Mouse (Mus musculus) common myeloid progenitor, adult 5-6 weeks (primary cell): Measurements from ENCODE around the gene Mypn. TPM values are rescaled to one million over a fixed set of nuclear protein-coding genes. Genes with fewer than 3 reads are reported as not detected.

Source experiments
- ATAC-seq: replicated peaks from 2 replicates; pipeline ENCODE4 v1.8.0; 2016; ENCODE audit warnings: low read depth, mild to moderate bottlenecking, moderate TSS enrichment, inconsistent platforms; ENCODE audit not compliant: poor library complexity, severe bottlenecking
- total RNA-seq: library from RNA; stranded (forward); fragments of 200-1000, 187-1606 nt; gene quantifications from 2 replicates; pipeline ENCODE4 v1.2.3, GENCODE M21; 2017

The Mypn gene
- total RNA-seq, 1 experiment from 2014 or later, result not detected

DNA sequence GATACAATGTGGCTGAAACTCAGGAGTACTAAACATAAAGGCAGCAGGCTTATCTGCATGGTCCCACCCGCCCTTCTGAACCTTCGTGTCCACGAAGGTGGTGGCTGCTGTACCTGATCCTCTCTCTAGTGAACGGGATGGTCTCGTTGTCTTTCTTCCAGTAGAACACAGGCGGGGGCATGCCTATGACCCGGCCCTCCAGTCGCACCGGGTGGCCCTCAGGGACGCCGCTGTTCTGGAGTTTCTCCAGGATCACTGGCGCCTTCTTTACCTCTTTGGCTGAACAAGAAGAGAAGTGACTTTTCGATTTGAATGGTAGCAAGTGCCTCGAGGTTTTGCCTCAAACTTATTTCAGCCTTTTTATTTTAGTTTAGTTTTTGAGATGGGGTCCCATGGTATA, 83.8 kb downstream of the Mypn start:
- no peak for ATAC-seq

DNA sequence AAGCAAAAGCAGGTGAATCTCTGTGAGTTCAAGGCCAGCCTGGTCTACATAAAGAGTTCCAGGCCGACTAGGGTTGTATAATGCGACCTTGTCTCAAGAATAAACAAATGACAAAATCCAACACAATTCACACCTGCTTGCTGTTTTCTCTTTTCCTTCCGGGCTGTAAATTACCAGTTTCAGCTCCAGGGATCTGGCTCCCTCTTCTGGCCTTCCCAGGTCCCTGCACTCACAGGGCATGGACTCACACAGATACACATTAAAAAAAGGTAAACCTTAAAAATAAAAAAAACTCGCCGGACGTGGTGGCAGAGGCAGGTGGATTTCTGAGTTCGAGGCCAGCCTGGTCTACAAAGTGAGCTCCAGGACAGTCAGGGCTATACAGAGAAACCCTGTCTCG, 86.2 kb downstream of the Mypn start:
- ATAC-seq, result no peak

DNA sequence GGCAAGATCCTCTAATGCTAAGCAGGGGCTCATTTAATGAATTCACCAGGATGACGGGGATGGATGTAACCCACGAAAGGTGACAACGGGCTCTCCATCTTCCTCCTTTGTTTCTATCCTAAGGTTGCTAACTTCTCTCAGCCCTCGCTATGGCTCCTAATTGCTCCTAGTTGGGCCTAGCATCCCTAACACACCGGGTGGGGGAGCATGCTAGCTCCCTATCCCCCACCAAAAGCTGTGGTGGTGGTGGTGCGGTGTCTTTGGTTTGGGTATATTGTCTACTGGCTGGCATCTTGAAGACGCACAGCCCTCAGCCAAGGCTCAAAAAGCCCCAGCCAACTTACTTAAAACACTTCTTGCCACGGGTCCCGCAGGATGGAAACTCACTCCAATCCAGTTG, 87.4 kb downstream of the Mypn start:
- ATAC-seq, result no peak

DNA sequence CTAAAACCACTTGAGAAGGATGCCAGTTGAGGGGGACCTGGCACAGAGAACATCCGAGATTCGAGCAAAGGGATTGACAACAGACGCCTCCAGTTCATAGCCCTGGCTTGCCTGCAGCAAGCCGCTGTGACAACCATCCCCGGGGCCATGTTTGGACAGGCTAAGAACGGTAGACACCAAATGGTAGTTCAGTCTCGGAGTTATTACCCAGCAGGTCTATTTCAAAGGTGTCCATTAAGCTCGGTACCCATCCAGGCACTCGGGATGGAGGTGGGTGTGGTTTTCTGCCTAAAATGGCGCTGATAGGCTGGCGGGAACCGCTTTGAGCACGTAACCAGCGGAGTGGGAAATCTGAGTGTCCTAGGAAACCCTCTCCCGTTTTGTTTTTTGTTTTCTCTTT, 87.9 kb downstream of the Mypn start:
- no peak for ATAC-seq

DNA sequence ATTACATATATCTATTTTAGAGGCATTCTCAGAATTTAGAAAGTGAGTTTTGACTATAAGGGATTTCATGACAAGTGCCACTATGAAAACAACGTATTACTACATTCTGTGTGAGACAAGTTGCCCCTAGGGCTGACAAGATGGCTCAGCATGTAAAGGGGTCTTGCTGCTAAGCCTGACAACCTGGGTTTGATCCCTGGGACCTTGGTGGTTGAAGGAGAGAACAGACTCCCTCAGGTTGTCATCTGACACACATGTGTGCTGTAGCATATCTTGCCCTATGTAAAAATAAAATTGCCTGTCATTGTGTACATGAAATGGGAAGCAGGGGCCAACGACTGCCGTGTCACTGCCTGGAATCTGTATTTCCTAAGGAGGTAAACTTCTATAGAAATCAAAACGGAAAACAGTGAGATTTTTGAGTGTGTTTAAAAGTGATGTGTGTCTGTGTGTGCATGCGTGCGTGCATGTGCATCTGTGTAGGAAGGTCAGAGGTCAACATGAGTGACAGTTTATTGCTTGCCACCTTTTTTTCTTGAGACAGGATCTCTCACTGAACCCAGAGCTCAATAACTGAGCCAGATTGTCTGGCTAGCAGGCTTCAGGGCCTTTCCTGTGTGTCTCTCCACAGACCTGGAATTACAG, 89.9 kb downstream of the Mypn start:
- ATAC-seq, result no peak

DNA sequence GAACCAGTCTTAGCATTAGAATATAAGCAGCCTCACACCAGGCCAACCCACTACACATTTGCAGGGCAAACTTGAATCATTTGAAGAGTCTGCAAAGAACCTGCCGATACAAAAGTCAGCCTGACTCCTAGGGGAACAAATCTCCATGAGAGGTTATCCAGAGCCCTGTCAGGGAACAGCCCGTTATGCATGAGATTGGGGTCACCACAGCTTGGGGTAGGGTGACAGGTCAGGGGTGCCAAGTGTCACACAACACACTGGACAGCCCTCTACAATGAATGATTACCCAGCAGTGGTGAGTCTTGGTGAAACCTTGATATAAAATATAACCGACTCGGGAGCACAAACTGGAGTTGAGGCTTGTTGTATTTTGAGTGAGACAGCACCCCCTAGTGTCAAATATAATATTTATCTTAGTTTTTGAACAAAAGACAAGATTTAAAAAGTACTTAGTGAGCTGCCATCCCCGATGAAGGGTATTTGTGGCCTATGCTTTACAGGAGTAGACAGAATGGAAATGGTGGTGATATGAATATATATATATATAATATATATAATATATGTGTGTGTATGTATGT, 90.6 kb downstream of the Mypn start:
- 0 out of 2 replicates have a peak, but pooled peaks have one; percentile 60 for ATAC-seq

DNA sequence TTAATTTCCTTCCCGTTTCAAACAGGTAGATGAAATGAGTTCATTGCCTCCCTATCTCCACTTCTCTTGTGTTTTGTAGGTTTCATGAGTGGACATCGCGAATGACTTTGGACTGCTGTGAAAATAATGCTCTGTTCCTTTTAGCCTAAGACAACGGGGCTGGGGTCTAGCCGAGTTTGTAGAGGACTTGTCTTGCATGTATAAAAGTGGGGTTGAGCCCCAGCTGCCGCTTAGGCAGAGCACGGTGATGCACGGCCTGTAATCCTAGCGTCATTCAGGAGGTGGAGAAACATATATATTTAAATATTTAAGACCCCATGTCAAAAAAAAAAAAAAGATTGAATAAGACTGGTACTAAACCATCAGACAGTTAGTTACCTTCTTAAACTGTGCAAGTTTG, 103.1 kb downstream of the Mypn start:
- no peak for ATAC-seq

DNA sequence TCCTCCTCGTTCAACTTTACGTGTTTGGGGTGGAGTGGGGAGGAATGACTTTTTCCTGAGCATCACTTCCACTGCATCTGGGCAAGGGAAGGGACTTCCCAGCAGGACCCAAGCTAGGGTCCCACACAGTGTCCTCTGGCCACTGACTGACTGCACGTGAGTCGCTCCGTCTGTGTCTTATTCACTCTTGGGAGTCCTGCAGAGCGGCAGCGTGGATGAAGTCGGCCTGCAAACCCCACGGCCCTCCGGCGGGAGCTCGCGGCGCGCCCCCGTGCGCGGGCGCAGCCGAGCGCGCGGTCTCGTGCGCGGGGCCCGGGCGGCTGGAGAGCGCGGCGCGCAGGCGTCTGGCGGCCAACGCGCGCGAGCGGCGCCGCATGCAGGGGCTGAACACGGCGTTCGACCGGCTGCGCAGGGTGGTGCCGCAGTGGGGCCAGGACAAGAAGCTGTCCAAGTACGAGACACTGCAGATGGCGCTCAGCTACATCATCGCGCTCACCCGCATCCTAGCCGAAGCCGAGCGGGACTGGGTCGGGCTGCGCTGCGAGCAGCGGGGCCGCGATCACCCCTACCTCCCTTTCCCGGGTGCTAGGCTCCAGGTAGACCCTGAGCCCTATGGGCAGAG, 103.7 kb downstream of the Mypn start:
- ATAC-seq, result peak; percentile 84

DNA sequence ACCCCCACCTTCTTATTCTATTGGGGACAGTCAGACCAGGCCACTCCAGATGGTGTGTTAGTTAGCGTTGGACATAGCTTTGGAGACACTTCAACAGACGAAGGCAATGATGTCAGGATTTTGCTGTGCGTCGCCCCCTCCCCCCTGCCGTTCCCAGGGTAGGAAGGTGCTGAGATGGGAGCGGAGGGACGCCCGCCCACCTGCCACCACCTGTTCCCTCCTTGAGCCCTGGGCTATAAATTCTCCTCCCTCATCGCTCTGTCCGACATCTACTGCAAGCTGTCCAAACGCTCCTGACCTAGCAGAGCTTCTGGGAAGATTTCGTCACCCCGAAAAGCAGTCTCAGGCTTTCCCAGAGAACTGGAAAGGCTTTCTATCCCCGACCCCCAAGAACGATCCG, 104.2 kb downstream of the Mypn start, which contains the start of gene Atoh7:
Gene Atoh7, plus strand, starts transcription at position 131 of the 400 bp plus-strand sequence.
- ATAC-seq, result no peak

DNA sequence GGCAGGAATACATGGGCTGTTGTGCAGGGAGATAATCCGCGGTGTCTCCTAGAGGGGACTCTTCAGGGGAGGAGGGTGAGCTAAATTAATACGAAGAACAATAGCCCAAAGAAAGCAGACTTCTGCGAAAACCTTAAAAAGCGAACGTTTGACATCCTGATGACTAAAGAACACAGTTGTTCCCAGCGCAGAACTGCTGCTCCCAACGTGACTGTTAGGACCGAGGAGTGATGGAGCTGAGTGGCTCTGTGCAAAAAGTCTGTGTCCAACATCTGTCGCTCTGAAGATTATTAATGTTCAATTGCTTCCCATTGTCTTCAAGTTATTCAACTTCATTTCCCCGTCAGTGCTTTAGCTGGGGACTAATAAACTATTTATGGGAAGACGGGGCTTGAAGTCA, 105.6 kb downstream of the Mypn start:
- ATAC-seq, result no peak

DNA sequence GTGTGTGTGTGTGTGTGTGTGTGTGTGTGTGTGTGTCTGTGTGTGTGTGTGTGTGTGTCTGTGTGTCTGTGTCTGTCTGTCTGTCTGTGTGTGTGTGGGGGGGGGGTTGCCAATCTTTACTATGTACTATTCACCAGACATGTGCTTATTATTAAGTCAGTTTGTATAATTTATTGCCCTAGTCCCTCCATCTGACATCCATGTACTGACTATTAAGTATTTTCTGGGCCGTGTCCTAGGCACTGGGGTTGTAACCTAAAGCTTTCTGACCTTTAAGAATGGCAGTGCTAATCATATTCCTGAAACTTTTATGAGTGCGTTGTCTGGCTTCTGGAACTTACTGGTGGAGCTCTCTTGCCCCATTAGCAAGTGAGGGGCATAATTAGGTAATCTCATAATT, 107.0 kb downstream of the Mypn start:
- no peak for ATAC-seq

DNA sequence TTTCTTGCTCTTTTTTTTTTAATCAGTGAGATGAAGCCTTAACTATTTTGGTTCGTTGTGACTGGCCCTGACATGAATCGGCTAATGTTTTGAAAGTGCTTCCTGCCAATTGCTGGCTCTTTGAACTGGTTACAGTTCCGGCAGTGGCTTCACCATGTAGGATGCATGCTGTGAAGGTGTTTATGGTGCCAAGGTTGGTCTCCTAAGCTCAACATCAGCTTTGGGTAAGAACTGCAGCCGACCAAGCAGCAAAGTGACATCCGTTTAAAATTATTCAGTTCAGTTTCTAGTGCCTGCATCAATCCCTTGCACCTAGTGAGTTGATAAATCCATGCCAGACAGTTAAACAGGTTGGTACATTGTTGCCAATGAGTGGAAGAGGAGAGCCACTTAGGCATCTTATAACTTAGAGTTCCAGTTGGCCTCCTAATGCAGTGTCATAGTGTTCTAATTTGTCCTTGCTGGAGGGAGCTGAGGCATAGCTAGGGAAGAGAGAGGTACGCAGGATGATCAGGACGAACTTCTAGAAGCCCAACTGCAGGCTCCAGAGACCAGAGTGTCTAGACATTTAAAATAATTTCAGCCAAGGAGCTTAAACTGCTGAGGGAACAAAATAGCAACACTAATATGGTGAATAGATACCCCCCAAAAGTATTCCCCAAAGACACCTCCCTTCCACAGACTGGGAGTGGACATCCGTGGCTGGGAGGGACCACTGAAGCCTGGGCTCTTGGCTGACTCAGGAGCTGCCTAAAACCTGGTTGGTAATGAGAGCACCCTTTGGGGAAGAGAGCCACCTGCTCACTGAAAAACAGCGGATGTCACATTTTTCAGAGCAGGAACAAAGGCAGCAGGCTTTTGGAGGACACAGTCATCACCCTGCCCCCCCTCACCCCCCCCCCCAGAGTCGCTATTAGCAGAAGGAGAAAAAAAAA, 110.9 kb downstream of the Mypn start:
- no peak for ATAC-seq

DNA sequence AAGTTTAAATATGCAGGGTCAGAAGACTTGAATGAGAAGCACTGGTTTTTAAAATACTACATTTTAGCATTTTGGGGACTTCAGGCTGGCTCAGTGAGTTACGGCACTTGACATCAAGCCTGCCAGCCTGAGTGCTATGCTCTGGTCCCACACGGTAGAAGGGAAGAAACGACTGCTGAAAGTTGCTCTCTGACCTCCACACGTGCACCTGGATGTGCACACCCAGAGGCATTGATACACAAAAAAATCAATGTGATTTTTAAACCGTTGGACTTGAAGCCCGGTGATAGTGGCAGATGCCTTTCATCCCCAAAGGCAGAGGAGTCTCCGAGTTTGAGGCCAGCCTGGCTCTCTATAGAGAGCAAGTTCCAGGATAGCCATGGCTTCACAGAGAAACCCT, 111.8 kb downstream of the Mypn start:
- ATAC-seq, result no peak

DNA sequence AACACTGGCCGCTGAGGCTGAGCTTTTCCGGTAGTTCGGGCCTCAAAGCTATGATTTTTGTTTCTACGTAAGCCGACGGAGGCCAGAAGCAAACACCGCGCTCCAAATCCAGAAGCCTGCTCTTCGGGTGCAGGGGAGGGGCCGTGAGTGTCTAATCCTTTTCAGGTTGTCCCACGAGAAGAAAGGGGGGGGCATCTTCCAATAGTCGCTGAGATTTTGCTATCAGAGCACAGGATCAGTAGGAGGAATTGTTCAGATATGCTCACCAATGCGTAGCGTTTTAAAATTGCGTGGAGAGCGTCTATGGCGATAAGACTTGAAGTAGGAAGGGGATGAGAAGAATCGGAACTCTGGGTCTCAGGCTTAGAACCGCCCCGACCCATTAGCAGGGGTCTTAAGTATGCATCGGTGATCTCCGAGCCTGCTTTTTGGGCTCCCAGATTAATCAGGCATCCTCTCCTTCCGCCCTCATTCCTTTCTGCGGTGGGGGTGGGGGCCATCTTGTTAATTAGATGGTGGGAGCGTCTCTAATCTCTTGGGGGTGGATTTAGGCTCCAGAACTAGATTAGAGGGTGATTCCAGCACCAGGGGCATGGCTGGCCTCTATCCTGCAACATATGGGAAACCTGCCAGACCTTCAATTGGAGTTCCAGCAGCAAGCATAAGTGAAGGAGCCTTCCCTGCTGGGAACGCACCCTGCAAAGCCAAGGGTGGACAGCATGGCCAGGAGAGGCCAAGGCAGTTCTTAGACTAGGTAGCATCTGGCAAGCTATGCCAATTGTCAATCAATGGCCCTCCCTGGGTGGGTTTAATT, 113.8 kb downstream of the Mypn start:
- ATAC-seq, result no peak

DNA sequence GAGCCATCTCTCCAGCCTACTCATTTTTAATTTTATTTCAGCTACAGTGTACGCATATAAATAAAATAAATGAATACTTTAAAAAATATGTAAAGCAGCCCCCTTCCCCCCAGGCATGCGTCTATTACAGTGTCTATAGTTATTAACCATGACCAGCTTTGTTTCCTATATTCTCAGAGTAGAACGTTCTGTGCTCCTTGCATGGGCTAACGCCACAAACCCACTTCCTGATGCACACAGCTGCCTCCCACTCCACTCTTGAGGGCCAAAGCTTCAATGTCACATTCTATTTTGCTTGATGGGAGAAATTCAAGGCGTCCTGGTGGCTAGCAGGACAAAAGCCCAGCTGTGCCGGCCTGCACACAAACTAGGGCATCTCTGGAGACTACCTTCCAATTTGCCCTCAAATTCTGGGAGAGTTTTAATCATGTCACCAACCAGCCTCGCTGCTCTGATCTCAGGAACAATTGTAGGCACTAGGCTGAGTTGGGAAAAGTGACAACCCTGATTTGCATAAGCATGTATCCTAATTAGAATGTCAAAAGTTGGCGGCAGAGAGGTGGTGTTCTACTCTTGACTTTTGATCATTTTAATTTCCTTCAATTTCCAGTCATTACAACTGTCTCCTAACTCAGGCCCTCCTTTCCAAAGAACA, 114.5 kb downstream of the Mypn start:
- peak; percentile 72 for ATAC-seq

DNA sequence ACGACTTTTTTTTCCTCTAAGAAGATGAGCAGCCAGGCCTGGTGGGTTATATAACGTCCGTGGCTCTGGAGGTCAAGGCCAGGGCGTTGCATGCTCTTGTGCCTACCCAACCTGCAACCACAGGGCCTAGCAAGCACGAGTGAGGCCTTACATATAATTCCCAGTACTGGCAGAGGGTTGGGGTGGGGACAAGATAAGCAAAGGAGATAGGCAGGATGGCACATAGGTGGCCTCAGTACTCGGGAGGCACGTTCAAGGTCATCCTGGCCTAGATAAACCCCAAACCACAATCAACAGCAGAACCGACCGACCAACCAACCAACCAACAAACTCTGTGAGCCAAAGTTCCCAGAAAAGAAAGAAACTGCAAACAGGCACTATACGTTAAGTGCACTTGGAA, 117.4 kb downstream of the Mypn start:
- no peak for ATAC-seq

DNA sequence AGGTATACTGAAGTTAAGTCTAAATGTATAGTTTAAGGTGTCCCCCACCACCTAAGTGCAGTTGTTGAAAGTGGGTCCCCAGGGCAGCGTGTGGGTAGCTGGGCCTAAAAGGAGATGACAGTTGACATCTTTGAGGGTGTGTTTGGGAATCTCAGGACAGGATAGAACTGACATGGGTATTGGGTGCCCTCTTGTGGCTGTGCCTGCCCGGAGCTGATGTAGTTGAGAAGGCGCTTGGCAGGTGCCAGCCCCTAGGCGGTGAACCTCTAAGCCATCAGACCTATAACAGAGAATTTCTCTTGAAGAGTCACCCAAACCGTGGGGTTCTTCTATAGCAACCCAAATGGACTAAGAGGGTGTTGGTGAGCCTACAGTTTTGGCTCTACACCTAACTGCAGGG, 137.8 kb downstream of the Mypn start:
- ATAC-seq, result peak; percentile 98
